Mouse (Mus musculus) MEL (cell line): ENCODE data around the gene Shh. TPM values are rescaled to one million over a fixed set of nuclear protein-coding genes. Genes with fewer than 3 reads are reported as not detected.

Experiments used
- DNase-seq: peaks from one replicate; pipeline ENCODE4 v3.0.0; 2011; ENCODE audit warnings: low read depth, low spot score
- H3K27ac ChIP-seq: 2 replicates; pipeline ENCODE4 v1.5.1; 2012; ENCODE audit warnings: low read depth, mild to moderate bottlenecking, control low read depth, low read length, moderate library complexity; ENCODE audit not compliant: control insufficient read depth
- H3K27me3 ChIP-seq, 2 experiments: fragments of 150-350 bp in 1 of 2; sonication (generic) in 1 of 2; 2 replicates each; pipeline ENCODE4 v1.6.1; 2012; ENCODE audit warnings: low read length in 2 of 2, mild to moderate bottlenecking in 2 of 2, improper control_type of control experiment in 1 of 2, moderate library complexity in 1 of 2; ENCODE audit not compliant: insufficient read depth in 2 of 2, control insufficient read depth in 1 of 2
- H3K36me3 ChIP-seq, 2 experiments: 2 replicates each; pipeline ENCODE4 v1.6.1; 2012 to 2014; ENCODE audit warnings: low read length in 2 of 2, improper control_type of control experiment in 1 of 2, inconsistent platforms in 1 of 2, mild to moderate bottlenecking in 1 of 2; ENCODE audit not compliant: insufficient read depth in 2 of 2, control insufficient read depth in 1 of 2
- H3K4me1 ChIP-seq, 2 experiments: fragments of 150-350 bp in 1 of 2; sonication (generic) in 1 of 2; 2 replicates each; pipeline ENCODE4 v1.6.1; 2012; ENCODE audit warnings: low read length in 2 of 2, improper control_type of control experiment in 1 of 2, mild to moderate bottlenecking in 1 of 2; ENCODE audit not compliant: insufficient read depth in 2 of 2, control insufficient read depth in 1 of 2
- H3K4me3 ChIP-seq, 2 experiments: fragments of 150-350 bp in 1 of 2; sonication (generic) in 1 of 2; 2 replicates each; pipeline ENCODE4 v1.5.1; 2012; ENCODE audit warnings: low read depth in 2 of 2, low read length in 2 of 2, mild to moderate bottlenecking in 2 of 2, moderate library complexity in 2 of 2, control low read depth in 1 of 2, improper control_type of control experiment in 1 of 2; ENCODE audit not compliant: control insufficient read depth in 1 of 2, insufficient read depth in 1 of 2
- H3K79me2 ChIP-seq: 2 replicates; pipeline ENCODE4 v1.6.1; 2012; ENCODE audit warnings: mild to moderate bottlenecking, low read length, moderate library complexity; ENCODE audit not compliant: control insufficient read depth, poor library complexity, insufficient read depth
- H3K9ac ChIP-seq: 2 replicates; pipeline ENCODE4 v1.6.1; 2012; ENCODE audit warnings: low read depth, mild to moderate bottlenecking, control low read depth, low read length, moderate library complexity; ENCODE audit not compliant: control insufficient read depth, poor library complexity, severe bottlenecking
- H3K9me3 ChIP-seq: fragments of 150-350 bp; sonication (generic); replicated peaks from 2 replicates; pipeline ENCODE4 v1.6.1; 2012; ENCODE audit warnings: mild to moderate bottlenecking, low read length, improper control_type of control experiment, moderate library complexity; ENCODE audit not compliant: insufficient read depth
- CHD1 ChIP-seq: IDR thresholded peaks from 2 replicates; pipeline ENCODE4 v1.6.1; 2012; ENCODE audit warnings: low read depth, mild to moderate bottlenecking, inconsistent platforms, low read length, improper control_type of control experiment
- CHD2 ChIP-seq: IDR thresholded peaks from 2 replicates; pipeline ENCODE4 v1.6.1; 2011; ENCODE audit warnings: low read length, improper control_type of control experiment
- EP300 ChIP-seq, 2 experiments: IDR thresholded peaks; 2 replicates each; pipeline ENCODE4 v1.6.1; 2011; ENCODE audit warnings: improper control_type of control experiment in 2 of 2, low read length in 2 of 2, low read depth in 1 of 2, mild to moderate bottlenecking in 1 of 2
- ETS1 ChIP-seq: IDR thresholded peaks from 2 replicates; pipeline ENCODE4 v1.6.1; 2012; ENCODE audit warnings: low read depth, mild to moderate bottlenecking, inconsistent platforms, low read length, improper control_type of control experiment, moderate library complexity
- GABPA ChIP-seq: IDR thresholded peaks from 2 replicates; pipeline ENCODE4 v1.6.1; 2012; ENCODE audit warnings: low read depth, mild to moderate bottlenecking, inconsistent platforms, low read length, improper control_type of control experiment, moderate library complexity
- HCFC1 ChIP-seq: IDR thresholded peaks from 2 replicates; pipeline ENCODE4 v1.6.1; 2012; ENCODE audit warnings: low read depth, mild to moderate bottlenecking, inconsistent platforms, low read length, improper control_type of control experiment, moderate library complexity
- MAFK ChIP-seq: IDR thresholded peaks from 2 replicates; pipeline ENCODE4 v1.6.1; 2011; ENCODE audit warnings: low read depth, mild to moderate bottlenecking, low read length, improper control_type of control experiment, borderline replicate concordance
- MEF2A ChIP-seq: IDR thresholded peaks from 2 replicates; pipeline ENCODE4 v1.6.1; 2014; ENCODE audit warnings: low read depth, mild to moderate bottlenecking, inconsistent platforms, low read length, improper control_type of control experiment; ENCODE audit not compliant: poor library complexity, insufficient replicate concordance, severe bottlenecking; ENCODE audit errors: extremely low read depth
- MXI1 ChIP-seq: IDR thresholded peaks from 2 replicates; pipeline ENCODE4 v1.6.1; 2011; ENCODE audit warnings: mild to moderate bottlenecking, low read depth, low read length, improper control_type of control experiment
- MYB ChIP-seq: IDR thresholded peaks from 2 replicates; pipeline ENCODE4 v1.6.1; 2011; ENCODE audit warnings: mild to moderate bottlenecking, low read depth, low read length, improper control_type of control experiment
- NELFE ChIP-seq: IDR thresholded peaks from 2 replicates; pipeline ENCODE4 v1.6.1; 2011; ENCODE audit warnings: low read depth, low read length, improper control_type of control experiment
- NRF1 ChIP-seq: IDR thresholded peaks from 2 replicates; pipeline ENCODE4 v1.6.1; 2014; ENCODE audit warnings: low read depth, mild to moderate bottlenecking, inconsistent platforms, low read length, improper control_type of control experiment, moderate library complexity; ENCODE audit not compliant: poor library complexity, insufficient read depth, severe bottlenecking
- POLR2AphosphoS2 ChIP-seq: IDR thresholded peaks from 2 replicates; pipeline ENCODE4 v1.6.1; 2011; ENCODE audit warnings: low read length, improper control_type of control experiment
- POLR2AphosphoS5 ChIP-seq: IDR thresholded peaks from 2 replicates; pipeline ENCODE4 v1.6.1; 2012; ENCODE audit warnings: low read depth, borderline replicate concordance, mild to moderate bottlenecking, inconsistent platforms, low read length, moderate library complexity, mixed read lengths
- RAD21 ChIP-seq: IDR thresholded peaks from 2 replicates; pipeline ENCODE4 v1.6.1; 2011; ENCODE audit warnings: mild to moderate bottlenecking, low read depth, low read length, improper control_type of control experiment
- TAL1 ChIP-seq: IDR thresholded peaks from 2 replicates; pipeline ENCODE4 v1.6.1; 2012; ENCODE audit warnings: mild to moderate bottlenecking, inconsistent platforms, low read length, moderate library complexity, mixed read lengths
- TCF12 ChIP-seq: IDR thresholded peaks from 2 replicates; pipeline ENCODE4 v1.6.1; 2014; ENCODE audit warnings: low read depth, mild to moderate bottlenecking, inconsistent platforms, low read length, improper control_type of control experiment, moderate library complexity
- USF1 ChIP-seq: IDR thresholded peaks from 2 replicates; pipeline ENCODE4 v1.6.1; 2014; ENCODE audit warnings: low read depth, mild to moderate bottlenecking, inconsistent platforms, low read length, improper control_type of control experiment, moderate library complexity
- USF2 ChIP-seq, 2 experiments: IDR thresholded peaks; 2 replicates each; pipeline ENCODE4 v1.6.1; 2011 to 2012; ENCODE audit warnings: improper control_type of control experiment in 2 of 2, low read length in 2 of 2, borderline replicate concordance in 1 of 2, inconsistent platforms in 1 of 2, low read depth in 1 of 2, mild to moderate bottlenecking in 1 of 2; ENCODE audit not compliant: insufficient read depth in 1 of 2
- ZKSCAN1 ChIP-seq: IDR thresholded peaks from 2 replicates; pipeline ENCODE4 v1.6.1; 2012; ENCODE audit warnings: low read depth, mild to moderate bottlenecking, inconsistent platforms, low read length, improper control_type of control experiment, moderate library complexity
- ZNF384 ChIP-seq: IDR thresholded peaks from 2 replicates; pipeline ENCODE4 v1.6.1; 2012; ENCODE audit warnings: low read depth, mild to moderate bottlenecking, inconsistent platforms, low read length, improper control_type of control experiment
- polyA plus RNA-seq, 2 experiments: library from polyadenylated mRNA; stranded (reverse) in 1 of 2; unstranded in 1 of 2; fragments of >175 nt in 1 of 2; fragments of >200 nt in 1 of 2; gene quantifications; 2 replicates each; pipeline versions ENCODE4 v1.2.1 to v1.2.4; 2012; ENCODE audit warnings: low replicate concordance in 2 of 2, low read depth in 1 of 2; ENCODE audit not compliant: insufficient read length in 2 of 2, insufficient read depth in 1 of 2, missing spikeins in 1 of 2
- total RNA-seq: library from RNA; depleted of rRNA; stranded (reverse); fragments of 300-350 nt; gene quantifications from 2 replicates; pipeline ENCODE4 v1.2.3, GENCODE M21; 2012

Shh gene
- total and polyA plus RNA-seq, 3 experiments, result not detected

- no peak overlapping the region for H3K9ac ChIP-seq
- no peaks in the 10 kb centered on the region for H3K27me3 ChIP-seq
- TF ChIP-seq ETS1 (no peak), POLR2AphosphoS2 (0 out of 2 replicates have a peak, but pooled peaks have one; percentile 14)
- H3K27ac ChIP-seq, result no peak overlapping the region
- DNase-seq, result no peak
- H3K9me3 ChIP-seq, result no peaks in the 10 kb centered on the region
- peaks cover 0 to 3% of the 10 kb centered on the region in 2 experiments; a peak in 2 of 4 replicates for H3K36me3 ChIP-seq
- H3K4me3 ChIP-seq, result no peak overlapping the region
- no peaks in the 10 kb centered on the region for H3K79me2 ChIP-seq
- no peaks in the 10 kb centered on the region for H3K4me1 ChIP-seq
Measured at GRCm38 (mm10) chr5:28419640-28420265, 47.3 kb downstream of the Shh start.

DNA sequence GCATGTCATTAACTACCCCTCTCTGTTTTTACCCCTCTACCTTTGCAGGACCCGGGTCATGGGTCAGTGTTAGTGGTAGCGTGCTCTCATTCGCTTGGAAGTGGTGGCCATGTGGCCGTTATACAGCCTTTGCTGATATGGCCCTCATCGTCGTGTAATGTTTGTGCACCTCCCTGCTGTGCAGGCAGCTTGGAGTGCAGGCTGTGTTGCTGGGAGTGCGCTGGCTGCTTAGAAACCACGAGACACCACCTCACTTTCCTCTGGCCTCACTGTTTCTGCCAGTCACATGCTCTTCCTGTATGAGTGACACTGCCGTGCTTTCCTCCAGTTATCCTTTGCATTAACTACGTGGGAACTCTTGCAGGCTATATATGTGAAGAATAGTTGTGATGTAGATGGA, 48.3 kb downstream of the Shh start:
- no peak overlapping the region for H3K27ac ChIP-seq
- peaks cover 0 to 9% of the 10 kb centered on the region in 2 experiments; a peak in 2 of 4 replicates for H3K36me3 ChIP-seq
- DNase-seq, result no peak
- H3K4me3 ChIP-seq, result no peak overlapping the region
- TF ChIP-seq CHD2, result no peak
- TF ChIP-seq USF1, result no peak
- TF ChIP-seq ZKSCAN1, result no peak
- TF ChIP-seq MYB, result no peak
- TF ChIP-seq MXI1, result no peak
- TF ChIP-seq USF2 (IDR thresholded peaks at IDR 0.05; ENCODE audit: borderline replicate concordance in 1 of 2, insufficient read depth in 1 of 2, low read depth in 1 of 2, low read length in 2 of 2), result no peak
- no peak for TF ChIP-seq GABPA
- TF ChIP-seq TCF12, result no peak
- no peak for TF ChIP-seq MAFK
- no peaks in the 10 kb centered on the region for H3K4me1 ChIP-seq
- no peaks in the 10 kb centered on the region for H3K79me2 ChIP-seq
- no peak overlapping the region for H3K9ac ChIP-seq
- no peaks in the 10 kb centered on the region for H3K9me3 ChIP-seq
- no peaks in the 10 kb centered on the region for H3K27me3 ChIP-seq

DNA sequence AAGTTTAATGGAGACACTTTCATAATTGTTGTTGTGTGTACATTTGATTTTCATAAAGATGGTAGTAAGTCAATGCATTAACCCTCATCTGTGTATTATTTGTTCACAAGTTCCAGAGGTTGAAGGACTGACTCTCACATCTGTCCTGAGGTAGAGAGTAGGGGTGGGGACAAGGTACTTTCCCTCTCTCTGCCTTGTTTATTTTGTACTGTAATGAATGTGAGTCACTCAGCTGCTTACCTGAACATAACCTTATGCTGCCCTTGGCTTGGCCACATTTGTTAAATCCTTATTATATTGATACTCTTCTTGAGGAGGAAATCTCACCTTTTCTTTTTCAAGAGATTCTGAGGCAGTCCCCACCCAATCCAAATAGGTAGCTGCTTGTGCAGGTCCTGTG, 51.0 kb downstream of the Shh start:
- Histone ChIP-seq H3K9ac (no peak overlapping the region), H3K79me2 (no peaks in the 10 kb centered on the region), H3K4me1 (no peaks in the 10 kb centered on the region), H3K9me3 (no peaks in the 10 kb centered on the region), H3K4me3 (no peak overlapping the region), H3K36me3 (peaks cover 0 to 19% of the 10 kb centered on the region in 2 experiments; a peak in 2 of 4 replicates), H3K27ac (no peak overlapping the region), H3K27me3 (no peaks in the 10 kb centered on the region)
- TF ChIP-seq NRF1, result no peak
- no peak for TF ChIP-seq HCFC1
- TF ChIP-seq ZNF384, result no peak
- no peak for TF ChIP-seq RAD21
- no peak for TF ChIP-seq POLR2AphosphoS2
- no peak for TF ChIP-seq NELFE
- TF ChIP-seq ETS1, result no peak
- TF ChIP-seq TAL1, result no peak
- no peak for TF ChIP-seq ZKSCAN1
- TF ChIP-seq MAFK, result no peak
- no peak for TF ChIP-seq MEF2A
- no peak for TF ChIP-seq GABPA
- TF ChIP-seq POLR2AphosphoS5, result no peak
- TF ChIP-seq MYB, result no peak
- no peak for TF ChIP-seq EP300 (IDR thresholded peaks at IDR 0.05; ENCODE audit: low read depth in 1 of 2, low read length in 2 of 2)
- no peak for TF ChIP-seq CHD1
- DNase-seq, result no peak
